11 mouse cellular contexts compared by ENCODE assay signal in the genomic region with DNA sequence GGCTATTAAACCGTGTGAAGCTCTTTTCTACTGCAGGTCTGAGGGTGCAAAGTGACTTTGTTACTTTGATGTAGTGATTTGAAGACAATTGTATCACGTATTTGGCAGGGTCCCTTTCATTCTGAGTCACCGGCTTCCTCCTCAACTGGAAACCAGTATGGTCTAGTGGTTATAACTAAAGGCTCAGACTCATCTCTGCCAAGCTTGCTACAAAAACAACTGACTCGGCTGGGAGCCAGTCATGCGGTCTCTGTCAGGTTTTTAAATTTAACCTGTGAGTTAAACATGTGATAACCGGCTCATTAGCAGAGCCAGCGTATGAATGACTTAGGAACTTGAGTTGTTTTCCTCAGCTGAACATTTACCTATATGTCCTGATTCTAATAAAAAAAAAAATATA. TPM values are rescaled to one million over a fixed set of nuclear protein-coding genes. Genes with fewer than 3 reads are reported as not detected.
DNase-seq lines count a peak whose midpoint lies in the region; ATAC-seq and TF ChIP-seq lines count a peak whose summit lies in the region.
"Had no signal": no experiment of that assay in that cellular context is flagged by ENCODE, and none has a peak within 500 bp of the region (broad histone marks: within the 10 kb centered on the region; RNA-seq: fewer than 3 reads in every experiment).

No protein-coding gene starts in this region.

- TF ChIP-seq CTCF in bone marrow macrophage, adult 2 months (IDR thresholded peaks at IDR 0.05; ENCODE audit: low read depth, low read length): no peak
- TF ChIP-seq CTCF in liver, postnatal 0 days (IDR thresholded peaks at IDR 0.05; ENCODE audit: low read depth): no peak

- H3K9me3 ChIP-seq in heart, embryonic 11.5 days (replicated peaks; ENCODE audit: control insufficient read depth, low read length): no peaks in the 10 kb centered on the region
- H3K9me3 ChIP-seq in liver, postnatal 0 days (ENCODE audit: low read length): no peaks in the 10 kb centered on the region

- no peaks in the 10 kb centered on the region for H3K27me3 ChIP-seq in heart, embryonic 11.5 days (ENCODE audit: control insufficient read depth, insufficient read depth, low read length)
- H3K27me3 ChIP-seq in liver, postnatal 0 days (ENCODE audit: insufficient read depth, low read length): no peaks in the 10 kb centered on the region

- H3K9ac ChIP-seq in heart, embryonic 11.5 days (ENCODE audit: low read depth, low read length): no peak overlapping the region
- H3K9ac ChIP-seq in liver, postnatal 0 days (replicated peaks): no peak overlapping the region

- TF ChIP-seq EP300 in liver, postnatal 0 days (IDR thresholded peaks at IDR 0.05; ENCODE audit: low read depth): no peak

- no peak overlapping the region for H3K27ac ChIP-seq in heart, embryonic 11.5 days (ENCODE audit: low read depth, low read length)
- H3K27ac ChIP-seq in bone marrow macrophage, adult 2 months (ENCODE audit: insufficient read depth, low read depth, low read length): peak overlapping the region; percentile 73
- H3K27ac ChIP-seq in liver, postnatal 0 days (ENCODE audit: low read depth): no peak overlapping the region

- 86% methylated on average over 7 of the region's 7 CpGs for WGBS in heart, embryonic 11.5 days (ENCODE audit: insufficient replicate concordance)
- 79% methylated on average over 7 of the region's 7 CpGs for WGBS in liver, postnatal 0 days (ENCODE audit: insufficient replicate concordance)

- TF ChIP-seq POLR2A in bone marrow macrophage, adult 2 months (IDR thresholded peaks at IDR 0.05; ENCODE audit: borderline replicate concordance, low read depth, low read length): no peak

- H3K4me3 ChIP-seq in heart, embryonic 11.5 days (ENCODE audit: low read depth, low read length): no peak overlapping the region
- H3K4me3 ChIP-seq in bone marrow macrophage, adult 2 months (ENCODE audit: insufficient read depth, low read length): no peak overlapping the region
- no peak overlapping the region for H3K4me3 ChIP-seq in liver, postnatal 0 days (ENCODE audit: low read depth, low read length)

- no peaks in the 10 kb centered on the region for H3K36me3 ChIP-seq in heart, embryonic 11.5 days (ENCODE audit: control insufficient read depth, insufficient read depth, low read length)
- H3K36me3 ChIP-seq in liver, postnatal 0 days (replicated peaks; ENCODE audit: insufficient read depth, low read length): no peaks in the 10 kb centered on the region

- DNase-seq in heart, adult 18-20 months: peak; percentile 77 to 83
- peak; percentile 87 for DNase-seq in CD4-positive helper T cell, adult 2 months (ENCODE audit: low read depth, low spot score)
- peak; percentile 30 for DNase-seq in kidney, postnatal 14 days
- DNase-seq in left cerebral cortex, postnatal 36 days (ENCODE audit: low spot score in 2 of 2): no peak
- DNase-seq in liver, postnatal 0 days: no peak
- DNase-seq: cerebellum, adult 9-11 months had no signal

- intact Hi-C loops in left cerebral cortex, postnatal 36 days (cut with DNase I): no loop called here

- H3K4me1 ChIP-seq in heart, embryonic 11.5 days (ENCODE audit: control insufficient read depth, insufficient read depth, low read length): no peaks in the 10 kb centered on the region
- H3K4me1 ChIP-seq in bone marrow macrophage, adult 2 months (ENCODE audit: control insufficient read depth, insufficient read depth, low read length): peaks cover 62% of the 10 kb centered on the region
- no peaks in the 10 kb centered on the region; the same call in 1 of the 2 replicates for H3K4me1 ChIP-seq in liver, postnatal 0 days (ENCODE audit: insufficient read depth)

- H3K4me2 ChIP-seq in heart, embryonic 11.5 days: no peak overlapping the region
- no peak overlapping the region for H3K4me2 ChIP-seq in liver, postnatal 0 days (ENCODE audit: low read depth, low read length)

- no peak for ATAC-seq in heart, embryonic 11.5 days (replicated peaks; ENCODE audit: insufficient number of reproducible peaks, low FRiP score, low TSS enrichment)
- no peak for ATAC-seq in liver, postnatal 0 days
- ATAC-seq: intestine, postnatal 0 days had no signal

RNA-seq across cellular contexts. Expression of a gene that starts 26.9 kb away (rescaled TPM):
- 10 to 100 TPM; 25.5 to 25.9 TPM for total RNA-seq in heart, adult 18-20 months (2021)
- 8.3 and 8.9 TPM in 2 replicates for polyA plus RNA-seq in heart, embryonic 11.5 days (2014; fragmentation: Nextera tagmentation; extraction: Ambion mirVana)
- 22.9 and 26.8 TPM in 2 replicates for polyA plus RNA-seq in bone marrow macrophage, adult 2 months (2012; ENCODE audit: insufficient read depth, insufficient read length, missing spikeins)
- total RNA-seq in left cerebral cortex, postnatal 36 days (2021): 10 to 100 TPM; 71.4 to 76.5 TPM
- polyA plus RNA-seq in liver, postnatal 0 days (2015; fragmentation: Nextera tagmentation; extraction: Ambion mirVana): 1.5 and 1.8 TPM in 2 replicates

RNA-seq across cellular contexts. Expression of a gene that starts 26.9 kb away (rescaled TPM):
- 1 to 10 TPM; 2.9 to 4.2 TPM for total RNA-seq in heart, adult 18-20 months (2021)
- polyA plus RNA-seq in heart, embryonic 11.5 days (2014; fragmentation: Nextera tagmentation; extraction: Ambion mirVana): 0.39 and 1.1 TPM in 2 replicates
- 76.0 and 77.0 TPM in 2 replicates for polyA plus RNA-seq in bone marrow macrophage, adult 2 months (2012; ENCODE audit: insufficient read depth, insufficient read length, missing spikeins)
- 1 to 10 TPM; 1.0 to 1.1 TPM for total RNA-seq in left cerebral cortex, postnatal 36 days (2021)
- polyA plus RNA-seq in liver, postnatal 0 days (2015; fragmentation: Nextera tagmentation; extraction: Ambion mirVana): 2.9 and 3.1 TPM in 2 replicates

RNA-seq across cellular contexts. Expression of a gene that starts 53.6 kb away (rescaled TPM):
- total RNA-seq in heart, adult 18-20 months (2021): under 1 TPM in 1 of 2 experiments, not detected in 1; 0.41 TPM
- 0.29 and 0.44 TPM in 2 replicates for polyA plus RNA-seq in heart, embryonic 11.5 days (2014; fragmentation: Nextera tagmentation; extraction: Ambion mirVana)
- polyA plus RNA-seq in bone marrow macrophage, adult 2 months (2012; ENCODE audit: insufficient read depth, insufficient read length, missing spikeins): not detected in 2 replicates
- total RNA-seq in left cerebral cortex, postnatal 36 days (2021): under 1 TPM; 0.59 to 0.84 TPM
- polyA plus RNA-seq in liver, postnatal 0 days (2015; fragmentation: Nextera tagmentation; extraction: Ambion mirVana): 0.13 TPM in 1 of 2 replicates, not detected in the other
- polyA plus RNA-seq: limb, embryonic 11.5 days; lung, embryonic 16.5 days had no signal

Comparison
In these comparisons a context has a peak if more than half of its experiments do, and no peak if none do; other contexts are left out.
1. DNase-seq: peak in heart, adult 18-20 months (2 of 2), CD4-positive helper T cell, adult 2 months (single experiment) and kidney, postnatal 14 days (single experiment); none in left cerebral cortex, postnatal 36 days (0 of 2) and liver, postnatal 0 days (single experiment).
2. RNA of a gene that starts 26.9 kb away (polyA plus RNA-seq): 76.0 to 77.0 TPM in bone marrow macrophage, adult 2 months; 2.9 to 3.1 TPM in liver, postnatal 0 days and 0.39 to 1.1 TPM in heart, embryonic 11.5 days; every median in the first group is over 10 times any median in the second.